Mouse (Mus musculus) ovary, postnatal 14 days (tissue): ENCODE results near the gene Cadm1.
A peak's percentile ranks its signal among the peaks of the same experiment; 100 is the strongest.

Experiments used
- DNase-seq: peaks from one replicate; pipeline ENCODE4 v3.0.0; 2022; ENCODE audit warnings: low spot score

Gene Cadm1

DNA sequence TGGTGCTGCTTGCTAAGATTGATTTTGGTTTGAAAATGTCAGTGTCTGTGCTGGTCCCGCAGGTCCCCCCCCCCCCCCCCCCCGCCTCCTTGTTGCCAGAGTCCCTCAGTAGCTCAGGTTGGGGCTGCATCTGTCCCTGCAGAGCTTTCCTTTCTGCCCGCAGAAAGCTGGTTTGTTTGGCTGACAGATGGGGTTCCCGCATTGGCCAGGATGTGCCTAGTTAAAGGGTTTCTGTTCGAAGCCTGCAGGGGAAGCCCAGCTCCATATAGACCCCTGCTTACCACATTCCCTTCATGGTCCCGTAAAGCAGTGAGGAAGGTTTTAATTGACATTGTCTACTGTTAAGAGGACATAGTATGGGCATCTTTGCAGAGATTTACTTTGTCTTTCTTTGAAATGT, 78.9 kb downstream of the Cadm1 start:
- DNase-seq = no peak

DNA sequence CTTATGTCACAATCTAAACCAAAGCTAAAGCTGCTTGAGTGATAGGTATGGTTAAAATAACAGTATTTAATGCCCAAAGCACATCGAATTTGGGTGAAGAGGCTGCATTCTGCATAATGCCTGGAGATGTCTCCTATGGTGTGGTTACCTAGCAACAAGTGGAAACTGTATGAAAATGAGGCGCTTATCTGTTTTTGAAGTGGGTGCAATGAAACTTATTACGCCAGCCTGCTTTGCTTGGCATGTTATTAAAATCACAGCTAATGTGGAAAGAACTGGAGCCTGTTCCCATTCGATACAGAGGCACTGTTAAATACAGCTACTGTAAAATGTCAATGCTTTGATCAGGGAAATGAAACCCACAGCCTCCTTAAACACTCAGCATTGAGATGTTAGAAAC, 79.5 kb downstream of the Cadm1 start:
- no peak for DNase-seq

DNA sequence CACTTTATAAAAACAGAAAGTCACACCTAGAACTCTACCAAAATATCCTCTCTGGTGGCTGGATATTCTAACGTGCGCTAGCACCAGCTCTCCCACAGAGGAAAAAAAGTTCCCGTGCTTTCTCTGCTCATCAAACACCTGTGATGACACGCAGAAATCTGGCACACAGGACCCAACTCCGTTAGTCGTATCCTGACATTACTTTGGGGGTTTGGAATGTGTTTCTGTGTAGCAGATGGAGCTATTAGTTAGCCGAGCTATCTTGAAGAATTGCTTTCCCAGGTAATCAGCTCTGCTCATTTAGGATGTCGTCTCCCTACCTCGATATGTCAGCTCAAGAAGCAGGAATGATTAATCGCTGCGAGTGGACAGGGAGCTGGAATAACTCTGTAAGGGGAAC, 80.3 kb downstream of the Cadm1 start:
- DNase-seq = no peak

DNA sequence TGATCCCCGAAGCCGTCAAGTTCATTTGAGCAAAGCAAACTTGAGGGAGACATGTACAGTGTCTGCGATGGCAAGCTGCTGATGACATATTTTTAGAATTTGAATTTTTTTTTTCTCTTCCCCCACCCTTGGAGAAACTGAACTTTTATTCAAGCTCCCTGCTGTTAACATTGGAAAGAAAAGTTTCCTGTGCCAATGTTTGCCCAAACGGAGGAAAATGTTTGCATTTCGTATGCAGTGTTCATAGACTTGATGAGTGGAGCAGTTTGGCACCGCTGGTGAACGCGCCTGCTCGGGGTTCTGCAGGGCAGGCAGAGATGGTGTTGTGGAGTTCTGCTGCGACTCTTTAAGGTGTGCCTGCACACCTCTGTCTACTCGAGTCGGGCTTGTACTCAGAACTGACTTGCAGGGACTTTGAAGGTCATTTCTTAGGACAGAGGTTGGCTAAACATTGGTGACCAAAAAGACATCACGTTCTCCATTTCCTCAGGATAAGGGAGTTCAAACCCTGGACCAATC, 83.0 kb downstream of the Cadm1 start:
- DNase-seq = no peak

DNA sequence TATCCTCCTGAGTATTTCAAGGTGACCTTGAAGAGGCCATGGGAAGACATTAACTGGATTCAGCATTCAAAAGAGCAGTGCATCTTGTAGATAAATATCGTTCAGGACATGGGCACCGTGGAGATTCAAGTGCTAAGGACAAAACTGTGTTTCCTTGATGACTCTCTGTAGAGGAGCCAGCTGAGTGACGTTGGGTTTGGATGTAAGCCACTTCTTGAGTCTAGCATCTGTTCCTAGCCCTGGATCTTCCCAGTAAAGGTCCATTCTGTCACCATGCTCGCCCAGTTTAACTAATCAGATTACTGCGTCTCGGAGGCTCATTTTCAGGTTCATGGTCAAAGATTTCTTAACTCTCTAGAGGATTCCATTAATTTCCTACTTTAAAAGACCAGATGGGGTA, 85.1 kb downstream of the Cadm1 start:
- no peak for DNase-seq

DNA sequence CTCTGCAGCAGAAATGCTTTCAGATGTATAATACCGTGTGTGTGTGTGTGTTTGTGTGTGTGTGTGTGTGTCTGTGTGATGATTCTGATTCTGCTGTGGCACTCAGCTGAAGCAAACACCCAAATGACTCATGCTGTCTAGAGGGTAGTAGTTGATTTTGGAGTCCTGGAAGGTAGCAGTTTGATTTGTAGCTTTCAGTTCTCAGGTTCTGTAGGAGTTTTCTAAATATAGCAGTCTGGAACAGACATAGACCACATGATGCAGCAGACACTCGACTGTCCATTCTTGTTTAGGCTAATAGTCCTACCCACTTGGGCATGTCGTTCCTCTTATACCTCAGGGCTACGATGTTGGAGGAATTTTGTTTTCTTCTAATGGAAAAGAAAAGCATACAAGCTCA, 86.4 kb downstream of the Cadm1 start:
- DNase-seq = no peak

DNA sequence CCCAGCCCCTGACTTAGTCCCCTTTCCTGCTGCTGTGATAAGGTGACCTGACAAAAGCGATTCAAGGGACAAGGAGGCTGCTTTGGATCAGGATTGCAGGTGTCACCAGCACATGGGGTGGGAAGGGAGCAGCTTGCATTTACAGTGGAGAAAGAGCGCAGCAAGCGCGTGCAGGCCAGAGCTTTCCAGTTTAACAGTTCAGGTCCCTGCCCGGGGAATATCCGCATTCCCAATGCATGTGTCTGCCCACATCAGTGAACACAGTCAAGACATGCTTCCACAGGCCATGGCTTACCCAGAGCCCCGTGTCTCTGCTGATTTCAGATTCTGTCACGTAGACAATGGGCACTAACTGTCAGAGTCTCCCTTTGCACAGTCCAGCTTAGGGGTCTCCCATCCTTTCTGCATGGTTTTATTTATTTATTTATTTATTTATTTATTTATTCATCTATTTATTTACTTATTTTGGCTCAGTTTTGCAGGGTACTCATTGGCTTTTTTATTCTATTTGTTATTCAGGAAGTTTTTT, 89.6 kb downstream of the Cadm1 start:
- no peak for DNase-seq

DNA sequence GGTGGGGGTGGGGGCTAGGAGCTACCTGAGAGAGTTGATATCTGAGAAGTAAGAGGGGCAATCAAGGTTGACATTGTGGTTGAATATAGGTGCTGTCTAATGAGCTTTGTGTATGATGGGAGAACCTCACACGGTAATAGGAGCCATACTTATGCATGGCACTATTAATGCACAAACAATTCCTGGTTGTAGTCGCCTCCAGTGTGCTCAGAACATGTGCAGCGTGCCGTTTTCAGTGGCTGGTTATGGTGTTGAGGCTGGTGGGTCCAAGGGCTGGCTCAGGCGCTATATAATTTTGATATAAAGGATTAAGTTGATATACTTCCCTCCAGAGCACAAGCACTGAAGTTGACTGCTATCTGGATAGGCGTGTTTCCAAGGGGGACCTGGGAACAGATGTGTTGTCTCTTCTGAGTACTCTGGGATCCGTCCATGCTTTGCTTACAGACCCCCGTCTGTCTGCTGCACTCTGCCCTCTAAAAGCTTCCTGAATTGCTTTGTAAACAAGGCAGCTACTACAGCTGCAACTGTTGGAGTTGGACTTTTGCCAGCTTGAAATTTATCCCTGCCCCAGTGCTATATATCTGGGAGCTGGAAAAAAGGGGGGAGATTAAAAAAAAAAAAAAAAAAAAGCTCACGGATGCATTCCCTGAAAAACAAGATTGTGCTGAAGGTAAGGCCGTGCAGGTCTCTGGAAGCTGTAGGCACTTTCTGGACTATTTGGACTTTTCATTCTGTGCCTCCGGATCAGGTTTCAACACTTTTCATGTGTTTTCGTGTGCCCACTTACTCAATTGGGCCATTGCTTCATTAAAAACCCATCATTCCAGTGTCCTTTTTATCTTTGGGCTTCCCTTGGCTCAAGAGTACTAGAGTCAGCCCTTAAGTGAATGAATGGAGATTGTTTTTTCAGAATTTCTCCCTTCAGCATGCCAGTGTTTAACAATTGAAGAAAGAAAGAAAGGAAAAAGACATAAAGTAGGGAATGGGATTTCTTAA, 93.8 kb downstream of the Cadm1 start:
- no peak for DNase-seq

DNA sequence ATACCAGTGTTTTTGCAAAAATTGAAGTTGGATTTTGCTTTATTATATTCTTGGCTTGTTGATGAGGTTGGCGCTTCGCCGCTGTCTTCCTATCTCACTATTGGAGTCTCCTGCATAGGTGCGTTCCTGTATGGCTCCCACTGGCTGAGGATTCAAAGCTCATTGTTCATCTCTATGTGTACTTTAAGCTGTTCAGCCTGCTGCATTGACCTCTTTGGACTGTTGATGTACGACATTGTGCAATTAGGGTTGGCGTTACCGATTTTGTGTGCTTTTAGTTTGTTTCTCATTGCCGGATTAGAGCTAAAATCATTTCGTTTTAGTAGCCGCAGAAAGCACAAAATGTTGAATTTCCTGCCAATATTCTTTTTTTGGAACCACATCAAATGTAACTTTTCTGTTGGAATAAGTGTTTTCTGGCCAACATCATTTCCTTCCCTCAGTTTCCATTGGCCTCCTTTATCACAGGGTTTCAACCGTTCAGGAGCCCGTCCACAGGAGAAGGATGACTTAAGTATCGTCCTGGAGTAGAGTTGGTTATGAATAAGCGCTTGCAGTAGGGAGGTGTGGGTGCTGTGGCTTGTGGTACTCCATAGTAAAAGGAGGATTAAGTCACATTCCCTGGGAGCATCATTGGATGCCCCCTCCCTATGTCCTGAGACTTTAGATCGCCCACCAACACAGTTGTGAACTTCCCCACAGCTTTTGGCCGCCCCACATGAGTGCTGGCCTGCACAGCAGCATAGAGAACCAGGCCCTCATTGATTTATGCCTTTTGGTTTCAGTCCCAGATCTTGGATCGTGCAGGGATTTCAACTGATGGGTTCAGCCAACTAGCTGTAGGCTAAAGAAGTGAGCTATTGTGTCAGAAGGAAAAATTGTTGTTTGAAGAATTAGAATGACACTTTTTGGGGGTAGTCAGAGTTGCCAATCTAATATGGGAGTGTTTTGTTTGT, 94.9 kb downstream of the Cadm1 start:
- peak; percentile 57 for DNase-seq

DNA sequence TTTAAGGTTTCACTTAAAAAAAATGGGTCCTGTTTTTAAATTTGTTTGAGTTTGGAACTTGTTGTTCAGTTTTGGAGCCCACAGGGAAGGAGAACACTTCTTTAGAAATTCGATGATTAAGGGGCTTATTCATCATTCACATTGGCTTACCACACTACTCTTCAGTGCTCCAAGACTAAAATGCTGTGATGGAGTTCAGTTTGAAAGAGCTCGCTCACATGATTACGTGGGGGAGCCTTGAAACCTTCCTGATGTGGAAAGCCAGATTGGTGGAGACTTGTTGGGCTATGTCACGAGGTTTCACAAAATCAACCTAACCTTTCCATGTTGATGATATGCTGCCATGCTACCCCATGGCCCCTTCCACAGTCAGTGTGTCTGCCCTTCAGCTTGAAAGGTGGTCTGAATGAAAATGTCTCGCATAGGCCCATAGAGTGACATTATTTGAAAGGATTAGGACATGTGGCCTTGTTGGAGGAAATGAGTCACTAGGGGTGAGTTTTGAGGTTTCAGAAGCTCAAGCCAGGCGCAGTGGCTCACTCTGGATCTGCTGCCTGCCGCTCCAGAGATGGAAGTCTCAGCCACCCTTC, 95.7 kb downstream of the Cadm1 start:
- DNase-seq = no peak

DNA sequence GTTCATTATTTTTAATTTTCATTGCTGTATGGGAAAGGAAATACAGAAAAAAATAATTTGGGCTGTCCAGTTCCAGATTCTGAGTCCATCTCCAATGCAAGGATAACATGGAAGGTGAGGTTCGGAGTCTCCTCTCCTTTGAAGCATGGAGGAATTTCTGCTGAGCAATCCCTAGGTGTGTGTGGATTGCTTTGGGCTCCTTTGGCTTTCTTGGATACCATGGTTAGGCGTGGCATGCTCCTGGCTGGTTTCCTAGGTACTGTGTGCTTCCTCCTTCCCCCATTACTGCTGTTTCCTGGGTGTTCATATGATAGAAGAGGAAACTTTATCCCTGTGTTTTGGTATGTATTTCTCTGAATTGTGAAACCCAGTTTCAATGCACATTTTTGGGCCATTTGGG, 98.0 kb downstream of the Cadm1 start:
- DNase-seq = no peak

DNA sequence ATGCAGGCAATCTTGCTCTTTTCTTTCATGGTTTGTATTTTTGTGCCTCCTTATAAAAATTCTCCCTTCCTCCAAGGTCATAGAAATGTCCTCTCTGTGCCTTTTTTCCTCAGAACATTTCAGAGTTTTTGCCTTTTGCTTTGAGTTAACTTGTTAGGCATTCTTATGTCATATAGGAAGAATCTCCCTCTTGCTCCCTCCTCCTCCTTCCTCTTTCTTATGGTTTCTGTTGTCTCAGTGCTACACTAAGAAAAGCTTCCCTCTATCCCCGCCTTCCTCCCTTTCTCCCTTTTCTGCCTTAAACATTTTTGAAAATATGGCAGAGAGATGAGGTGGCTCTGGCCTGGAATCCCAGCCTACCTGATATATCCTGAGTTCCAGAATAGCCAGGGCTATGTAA, 98.6 kb downstream of the Cadm1 start:
- DNase-seq = no peak

DNA sequence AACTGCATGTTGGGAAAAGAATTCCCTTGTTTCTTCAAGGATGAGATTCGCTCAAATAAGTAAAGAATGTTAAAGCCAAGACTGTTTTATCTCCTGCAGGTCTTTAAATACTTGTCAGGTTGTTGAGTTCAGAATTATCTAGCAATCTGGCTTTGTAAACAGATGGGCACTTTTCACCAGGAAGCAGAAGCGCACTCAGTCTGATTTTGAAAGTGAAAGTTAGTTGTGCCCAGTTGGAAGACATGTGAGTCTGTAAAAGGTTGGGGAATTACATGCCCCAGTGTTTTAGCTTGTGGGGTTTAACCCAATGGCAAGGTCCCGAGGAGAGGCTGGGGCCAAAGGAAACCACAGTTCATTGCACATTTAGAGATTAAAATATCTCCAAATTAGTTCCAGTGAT, 104.7 kb downstream of the Cadm1 start:
- no peak for DNase-seq

DNA sequence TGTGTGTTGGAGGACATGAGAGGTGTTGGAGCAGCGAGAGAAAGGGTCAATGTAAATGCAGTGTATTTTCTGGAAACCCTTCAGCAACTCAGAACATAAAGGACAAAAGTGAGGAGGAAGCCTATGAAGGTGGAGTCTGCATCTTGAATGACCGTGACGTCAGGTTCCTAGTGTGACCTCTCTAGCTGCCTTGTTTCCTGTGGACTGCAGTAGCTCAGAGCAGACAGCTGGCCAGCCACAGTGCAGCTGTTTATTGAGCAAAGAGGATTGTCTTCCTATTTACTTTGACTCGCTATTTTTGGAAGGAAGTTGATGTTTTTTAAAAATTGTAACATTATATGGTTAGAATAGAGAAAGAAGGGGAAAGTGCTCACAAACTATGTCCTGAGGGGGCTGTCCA, 112.7 kb downstream of the Cadm1 start:
- no peak for DNase-seq

DNA sequence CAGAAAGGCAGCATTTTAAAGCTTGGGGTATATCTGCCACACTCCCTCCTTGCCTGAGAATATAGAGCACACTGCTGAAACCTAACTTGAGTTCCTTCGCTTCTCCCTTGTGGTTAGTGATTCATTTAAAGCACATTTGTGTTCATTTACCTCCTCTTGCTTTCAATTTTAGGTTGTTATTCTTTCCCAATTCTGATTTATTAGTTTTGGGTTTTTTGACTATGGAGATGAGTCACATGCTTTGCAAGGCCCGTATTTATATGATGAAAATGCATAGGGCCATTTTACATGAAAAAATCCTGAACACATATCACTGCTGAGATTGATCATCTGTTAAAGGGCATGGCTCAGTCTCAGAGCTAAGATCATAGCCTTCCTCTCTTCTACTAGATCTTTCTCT, 115.1 kb downstream of the Cadm1 start:
- DNase-seq = no peak

DNA sequence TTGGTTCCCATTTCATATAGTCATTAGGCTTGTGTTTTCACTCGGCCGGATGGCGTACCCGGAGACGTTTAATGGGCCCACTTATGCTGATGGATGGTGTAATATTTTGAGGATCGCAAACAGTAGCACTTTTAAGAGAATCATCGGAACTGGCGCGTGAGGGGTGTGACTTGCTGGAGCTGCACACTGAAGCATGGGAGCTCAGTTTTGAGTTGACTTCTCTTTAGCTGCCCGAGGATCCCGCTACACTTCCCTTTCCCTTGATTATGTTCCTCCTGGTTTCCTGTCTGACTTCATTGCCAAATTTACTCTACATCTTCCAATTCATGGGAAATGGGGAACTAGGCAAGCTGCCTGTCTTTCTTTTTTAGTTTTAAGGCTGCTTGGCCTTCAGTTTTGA, 121.5 kb downstream of the Cadm1 start:
- DNase-seq = no peak

DNA sequence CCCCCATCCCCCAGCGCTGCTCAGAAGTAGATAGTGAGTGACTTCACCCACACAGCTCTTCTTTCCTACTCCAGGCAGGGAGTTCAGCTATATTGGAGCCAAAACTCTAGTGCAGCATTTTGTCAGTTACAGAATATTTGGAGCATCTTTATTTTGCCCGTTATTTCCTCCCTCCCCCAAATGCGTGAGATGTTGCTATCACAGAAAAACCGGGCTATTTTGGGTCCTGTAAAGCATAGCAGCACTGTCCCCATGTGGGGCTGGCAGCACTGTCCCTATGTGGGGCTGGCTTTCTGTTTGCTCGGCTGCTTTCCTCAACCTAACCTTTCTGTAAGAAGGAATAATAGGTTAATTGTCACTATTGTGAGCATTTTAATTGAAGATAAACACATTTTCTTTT, 122.2 kb downstream of the Cadm1 start:
- no peak for DNase-seq

DNA sequence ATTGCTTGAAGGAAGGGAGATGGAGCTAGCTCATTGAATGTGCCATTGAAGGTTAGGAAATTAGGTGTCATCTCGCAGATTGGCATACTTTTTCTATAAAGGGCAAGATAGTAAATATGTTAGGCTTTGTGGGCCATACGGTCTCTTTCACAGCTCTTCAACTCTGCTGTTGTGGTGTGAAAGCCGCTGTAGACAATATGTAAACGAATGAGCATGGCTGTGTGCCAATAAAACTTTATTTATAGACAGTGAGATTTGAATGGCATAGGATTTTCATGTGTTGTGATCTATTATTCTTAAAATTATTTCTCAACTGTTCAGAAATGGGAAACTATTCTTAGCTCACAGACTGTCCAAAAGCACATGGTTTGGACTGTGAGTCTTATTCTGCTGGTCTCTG, 123.0 kb downstream of the Cadm1 start:
- no peak for DNase-seq

DNA sequence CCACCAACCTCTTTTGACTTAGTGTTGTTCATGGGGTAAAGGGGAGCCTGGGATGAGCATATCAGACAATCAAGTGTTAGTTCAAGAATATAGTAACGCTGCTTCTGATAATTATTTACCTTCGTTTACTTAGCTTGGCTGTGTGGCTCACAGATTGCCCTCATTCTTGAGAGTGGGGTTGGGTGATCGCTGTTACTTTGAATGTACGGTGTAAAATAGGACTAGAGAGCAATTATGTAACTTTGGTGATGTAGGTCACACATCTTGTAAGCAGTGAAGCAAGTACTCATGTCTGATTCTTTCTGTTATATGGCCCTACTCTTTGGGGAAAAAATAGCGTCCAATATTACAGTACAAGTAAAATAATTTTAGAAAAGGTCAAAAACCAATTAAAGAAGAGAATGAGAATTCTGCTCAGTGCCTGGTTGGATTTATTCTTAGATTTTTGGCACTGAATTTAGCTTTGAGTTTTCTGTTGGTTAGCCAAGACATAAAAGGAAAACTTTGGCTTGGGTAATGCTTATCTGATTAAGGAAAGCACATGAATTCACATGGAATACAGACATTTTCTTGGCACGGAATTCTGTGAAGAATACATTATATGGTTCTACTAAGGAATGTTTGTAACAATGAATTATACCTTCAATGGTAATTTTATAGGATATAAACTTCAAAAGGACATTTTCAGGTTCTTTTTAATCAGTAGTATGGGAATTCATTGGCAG, 129.6 kb downstream of the Cadm1 start:
- no peak for DNase-seq

DNA sequence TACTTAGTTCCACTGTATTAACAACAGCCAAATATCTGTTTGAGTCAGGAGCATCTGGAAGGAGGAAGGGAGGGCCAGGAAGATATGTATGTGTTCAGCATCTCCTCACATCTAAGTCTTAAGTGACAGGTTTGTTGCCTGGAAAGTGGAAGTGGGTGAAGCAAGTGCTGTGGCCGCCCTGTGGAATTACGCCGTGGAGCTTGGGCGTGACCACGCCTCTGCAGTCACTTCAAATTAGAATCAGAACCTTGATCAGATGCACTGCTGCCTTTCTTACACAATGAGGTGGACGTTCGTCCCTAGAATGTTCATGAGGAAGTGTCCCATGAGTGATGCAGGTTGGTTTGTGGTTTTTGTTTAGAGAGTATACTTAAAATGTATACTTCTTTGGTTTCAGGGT, 131.6 kb downstream of the Cadm1 start:
- no peak for DNase-seq

DNA sequence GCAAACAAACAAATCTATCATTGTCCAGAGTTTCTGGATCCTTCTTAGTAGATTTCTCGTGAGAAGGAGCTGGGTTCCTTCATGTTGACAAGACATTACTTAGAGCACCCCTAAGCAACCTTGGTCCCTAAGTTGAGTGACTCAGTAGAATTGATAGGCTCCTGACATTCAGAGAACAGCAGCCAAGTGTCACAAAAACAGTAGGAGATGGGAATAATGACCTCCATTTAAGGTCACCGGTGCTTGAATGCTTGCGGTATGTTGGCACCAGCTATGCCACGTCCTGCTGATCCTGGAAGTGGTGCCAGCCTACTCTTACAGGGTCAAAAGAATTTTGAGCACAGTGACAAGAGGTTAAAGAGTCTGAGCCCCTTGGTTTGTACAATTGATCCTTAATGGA, 139.2 kb downstream of the Cadm1 start:
- no peak for DNase-seq
